Mouse (Mus musculus): ENCODE data around the gene Zfp14. TPM values are rescaled to one million over a fixed set of nuclear protein-coding genes. Genes with fewer than 3 reads are reported as not detected.

Zfp14 gene
- total RNA-seq, 1 experiment: 2.1 TPM

DNA sequence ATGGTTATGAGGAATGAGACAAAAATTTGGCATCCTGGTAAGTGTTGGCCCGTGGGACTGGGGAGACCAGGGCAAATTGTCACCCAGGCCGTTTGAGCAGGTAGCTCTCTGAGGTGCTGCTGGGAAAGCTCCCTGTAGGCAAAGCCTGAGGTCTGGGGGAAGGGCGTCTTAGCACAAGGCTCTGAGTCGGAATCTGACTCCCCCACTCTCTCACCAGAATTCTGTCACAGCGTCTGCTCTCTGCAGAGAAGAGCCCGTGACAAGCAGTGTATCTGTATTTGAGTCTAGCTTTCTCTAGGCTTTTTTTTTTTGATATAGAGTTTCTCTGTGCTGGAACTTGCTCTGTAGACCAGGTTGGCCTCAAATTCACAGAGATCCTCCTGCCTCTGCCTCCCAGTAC is 34.0 kb downstream of the Zfp14 start:
- no peaks in the 10 kb centered on the region for H3K9me3 ChIP-seq (ENCODE audit: control insufficient read depth, insufficient read depth, low read depth, low read length)
- H3K9ac ChIP-seq (ENCODE audit: insufficient read depth, low read depth, low read length, poor library complexity, severe bottlenecking): no peak overlapping the region
- no peaks in the 10 kb centered on the region for H3K4me1 ChIP-seq (ENCODE audit: control insufficient read depth in 2 of 2, insufficient read depth in 2 of 2, low read length in 2 of 2, poor library complexity in 1 of 2)
- H3K27ac ChIP-seq (ENCODE audit: insufficient read depth, low read depth, low read length, poor library complexity, severe bottlenecking): no peak overlapping the region
- TF ChIP-seq MAFK (IDR thresholded peaks at IDR 0.05; ENCODE audit: insufficient read depth, low read depth, low read length) (no peak), CHD2 (IDR thresholded peaks at IDR 0.05; ENCODE audit: low read depth, low read length) (no peak), HCFC1 (IDR thresholded peaks at IDR 0.05; ENCODE audit: borderline replicate concordance, insufficient read depth, low read length) (no peak), ZC3H11A (IDR thresholded peaks at IDR 0.05; ENCODE audit: borderline replicate concordance, low read depth, low read length) (no peak), ZNF384 (IDR thresholded peaks at IDR 0.05; ENCODE audit: low read depth, low read length) (no peak)
- in situ Hi-C loops (cut with MboI; ENCODE audit: low sequenced_read_pairs in 2 of 2, unreplicated experiment in 2 of 2): loop anchor here in 1 of 2 experiments (10.0 kb wide), 1 partner anchor 58 kb away; the partner anchor contains the start of gene Zfp82
- no peak overlapping the region for H3K4me3 ChIP-seq (ENCODE audit: insufficient read depth in 1 of 2, low read depth in 1 of 2, low read length in 2 of 2, poor library complexity in 1 of 2, severe bottlenecking in 1 of 2)
- peaks cover 58% of the 10 kb centered on the region for H3K36me3 ChIP-seq (ENCODE audit: control insufficient read depth, insufficient read depth, low read length, poor library complexity, severe bottlenecking)
- no peak for DNase-seq (ENCODE audit: low read depth, low spot score)

DNA sequence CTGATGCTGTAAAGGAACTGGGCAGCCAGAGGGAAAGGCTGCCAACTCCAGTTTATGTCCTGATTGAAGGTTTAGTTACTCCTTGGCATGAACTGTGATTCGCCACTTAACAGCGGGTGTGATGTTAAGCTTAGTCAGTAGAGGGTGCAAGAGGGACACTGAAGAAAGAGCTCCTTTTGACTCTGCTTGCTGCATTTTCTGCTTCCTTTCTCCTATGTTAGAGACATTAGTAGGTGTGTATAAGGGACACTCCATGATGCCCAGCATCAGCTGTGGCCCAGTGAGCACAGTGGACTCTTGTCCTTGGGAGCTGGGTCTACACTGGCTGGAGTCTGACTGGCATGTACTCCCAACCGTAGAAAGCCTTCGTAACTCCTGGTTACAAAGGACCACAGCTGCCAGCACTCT is 38.2 kb downstream of the Zfp14 start:
- Histone ChIP-seq H3K4me1 (ENCODE audit: control insufficient read depth in 2 of 2, insufficient read depth in 2 of 2, low read length in 2 of 2, poor library complexity in 1 of 2) (peaks cover 0 to 8% of the 10 kb centered on the region in 2 experiments; a peak in 1 of 4 replicates), H3K9me3 (ENCODE audit: control insufficient read depth, insufficient read depth, low read depth, low read length) (no peaks in the 10 kb centered on the region), H3K9ac (ENCODE audit: insufficient read depth, low read depth, low read length, poor library complexity, severe bottlenecking) (no peak overlapping the region), H3K36me3 (ENCODE audit: control insufficient read depth, insufficient read depth, low read length, poor library complexity, severe bottlenecking) (peaks cover 54% of the 10 kb centered on the region), H3K4me3 (ENCODE audit: insufficient read depth in 1 of 2, low read depth in 1 of 2, low read length in 2 of 2, poor library complexity in 1 of 2, severe bottlenecking in 1 of 2) (no peak overlapping the region), H3K27ac (ENCODE audit: insufficient read depth, low read depth, low read length, poor library complexity, severe bottlenecking) (no peak overlapping the region)
- in situ Hi-C loops (cut with MboI; ENCODE audit: low sequenced_read_pairs in 2 of 2, unreplicated experiment in 2 of 2): loop anchor here in 1 of 2 experiments (10.0 kb wide), 1 partner anchor 62 kb away; the partner anchor contains the start of gene Zfp82
- TF ChIP-seq ZNF384 (IDR thresholded peaks at IDR 0.05; ENCODE audit: low read depth, low read length) (no peak), CHD2 (IDR thresholded peaks at IDR 0.05; ENCODE audit: low read depth, low read length) (no peak), MAFK (IDR thresholded peaks at IDR 0.05; ENCODE audit: insufficient read depth, low read depth, low read length) (no peak), HCFC1 (IDR thresholded peaks at IDR 0.05; ENCODE audit: borderline replicate concordance, insufficient read depth, low read length) (no peak)
- no peak for DNase-seq (ENCODE audit: low read depth, low spot score)

DNA sequence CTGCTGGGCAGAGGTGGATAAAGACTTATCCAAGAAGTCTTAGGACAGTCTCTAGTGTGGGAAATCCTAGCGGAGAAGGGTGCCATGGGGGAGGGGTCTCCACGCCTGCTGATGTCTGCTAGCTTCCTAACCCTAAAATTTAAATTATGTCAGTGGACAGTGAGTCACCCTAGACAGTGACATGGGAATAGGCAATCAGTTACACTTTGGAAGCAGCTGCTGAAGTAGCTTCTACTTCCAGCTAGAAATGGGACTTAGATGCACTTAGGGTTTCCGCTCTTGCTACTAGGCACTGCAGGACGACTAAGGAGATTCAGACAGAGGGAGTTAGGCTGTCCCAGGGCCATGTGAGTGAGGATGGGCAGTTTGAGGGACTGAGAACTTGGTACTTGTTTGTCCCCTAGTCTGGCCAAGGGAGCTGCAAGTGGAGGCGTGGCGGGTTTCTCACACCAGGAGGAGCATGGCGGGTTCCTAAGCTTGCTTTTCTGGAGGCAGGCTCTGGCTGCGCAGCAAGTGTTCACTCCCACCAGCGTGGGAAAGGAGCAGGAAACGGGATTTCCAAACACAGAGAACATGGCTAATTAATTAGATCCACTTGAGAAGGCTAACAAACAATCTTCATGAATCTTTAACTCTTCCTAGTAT is 40.5 kb downstream of the Zfp14 start:
- Histone ChIP-seq H3K4me1 (ENCODE audit: control insufficient read depth in 2 of 2, insufficient read depth in 2 of 2, low read length in 2 of 2, poor library complexity in 1 of 2) (peaks cover 0 to 8% of the 10 kb centered on the region in 2 experiments; a peak in 1 of 4 replicates), H3K9me3 (ENCODE audit: control insufficient read depth, insufficient read depth, low read depth, low read length) (no peaks in the 10 kb centered on the region), H3K36me3 (ENCODE audit: control insufficient read depth, insufficient read depth, low read length, poor library complexity, severe bottlenecking) (peaks cover 51% of the 10 kb centered on the region), H3K9ac (ENCODE audit: insufficient read depth, low read depth, low read length, poor library complexity, severe bottlenecking) (no peak overlapping the region), H3K27ac (ENCODE audit: insufficient read depth, low read depth, low read length, poor library complexity, severe bottlenecking) (no peak overlapping the region), H3K4me3 (ENCODE audit: insufficient read depth in 1 of 2, low read depth in 1 of 2, low read length in 2 of 2, poor library complexity in 1 of 2, severe bottlenecking in 1 of 2) (no peak overlapping the region)
- DNase-seq (ENCODE audit: low read depth, low spot score): no peak
- in situ Hi-C loops (cut with MboI; ENCODE audit: low sequenced_read_pairs in 2 of 2, unreplicated experiment in 2 of 2): loop anchor here in 1 of 2 experiments (10.0 kb wide), 1 partner anchor 64 kb away; the partner anchor contains the start of gene Zfp82
- TF ChIP-seq ZC3H11A (IDR thresholded peaks at IDR 0.05; ENCODE audit: borderline replicate concordance, low read depth, low read length) (no peak), ZNF384 (IDR thresholded peaks at IDR 0.05; ENCODE audit: low read depth, low read length) (no peak), HCFC1 (IDR thresholded peaks at IDR 0.05; ENCODE audit: borderline replicate concordance, insufficient read depth, low read length) (no peak), CHD2 (IDR thresholded peaks at IDR 0.05; ENCODE audit: low read depth, low read length) (no peak), MAFK (IDR thresholded peaks at IDR 0.05; ENCODE audit: insufficient read depth, low read depth, low read length) (no peak)

DNA sequence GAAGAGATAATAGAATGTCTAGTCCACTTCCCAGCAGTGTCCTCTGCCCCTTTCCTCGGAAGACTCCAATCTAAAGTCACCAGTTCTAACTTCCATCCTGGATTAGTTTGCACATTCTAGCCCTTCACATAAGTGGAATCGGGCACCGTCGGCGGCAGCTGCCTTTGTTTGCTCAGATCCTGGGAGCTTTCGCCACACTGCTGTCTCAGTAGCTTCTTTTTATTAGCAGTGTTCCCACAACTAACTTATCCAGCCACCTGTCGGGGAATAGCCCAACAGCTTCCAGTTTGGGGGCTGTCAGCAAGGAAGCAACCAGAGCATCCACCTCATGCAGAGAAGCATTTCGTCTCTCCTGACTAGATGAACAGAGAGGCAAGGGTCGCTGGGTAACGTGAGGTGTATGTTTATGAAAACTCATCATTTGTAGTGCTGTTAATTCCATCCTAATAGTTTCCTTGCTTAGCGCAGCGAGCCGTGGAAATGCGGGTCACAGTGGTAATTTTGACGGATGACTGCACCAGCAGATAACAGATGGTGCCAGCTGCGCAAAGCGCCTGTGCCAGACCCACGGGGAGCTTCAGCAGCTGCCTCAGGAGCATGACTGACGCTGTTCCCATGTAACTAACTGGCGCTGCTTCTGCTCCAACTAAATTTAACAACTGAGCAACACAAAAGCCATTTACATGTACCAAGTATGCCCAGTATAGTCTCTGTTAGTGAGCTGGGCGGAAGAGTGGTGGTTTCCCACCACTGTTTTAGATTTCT is 41.7 kb downstream of the Zfp14 start:
- in situ Hi-C loops (cut with MboI; ENCODE audit: low sequenced_read_pairs in 2 of 2, unreplicated experiment in 2 of 2): loop anchor here in 1 of 2 experiments (10.0 kb wide), 1 partner anchor 65 kb away; the partner anchor contains the start of gene Zfp82
- Histone ChIP-seq H3K36me3 (ENCODE audit: control insufficient read depth, insufficient read depth, low read length, poor library complexity, severe bottlenecking) (peaks cover 48% of the 10 kb centered on the region), H3K9me3 (ENCODE audit: control insufficient read depth, insufficient read depth, low read depth, low read length) (no peaks in the 10 kb centered on the region), H3K27ac (ENCODE audit: insufficient read depth, low read depth, low read length, poor library complexity, severe bottlenecking) (no peak overlapping the region), H3K4me3 (ENCODE audit: insufficient read depth in 1 of 2, low read depth in 1 of 2, low read length in 2 of 2, poor library complexity in 1 of 2, severe bottlenecking in 1 of 2) (no peak overlapping the region), H3K4me1 (ENCODE audit: control insufficient read depth in 2 of 2, insufficient read depth in 2 of 2, low read length in 2 of 2, poor library complexity in 1 of 2) (peaks cover 0 to 8% of the 10 kb centered on the region in 2 experiments; a peak in 1 of 4 replicates), H3K9ac (ENCODE audit: insufficient read depth, low read depth, low read length, poor library complexity, severe bottlenecking) (no peak overlapping the region)
- no peak for DNase-seq (ENCODE audit: low read depth, low spot score)
- no peak for TF ChIP-seq ZNF384 (IDR thresholded peaks at IDR 0.05; ENCODE audit: low read depth, low read length)
- no peak for TF ChIP-seq CHD2 (IDR thresholded peaks at IDR 0.05; ENCODE audit: low read depth, low read length)
- no peak for TF ChIP-seq HCFC1 (IDR thresholded peaks at IDR 0.05; ENCODE audit: borderline replicate concordance, insufficient read depth, low read length)
- no peak for TF ChIP-seq ZC3H11A (IDR thresholded peaks at IDR 0.05; ENCODE audit: borderline replicate concordance, low read depth, low read length)
- TF ChIP-seq MAFK (IDR thresholded peaks at IDR 0.05; ENCODE audit: insufficient read depth, low read depth, low read length): no peak

Data from ES-E14 (cell line).